Mouse (Mus musculus): Measurements from ENCODE around the gene Olfr1066. TPM values are rescaled to one million over a fixed set of nuclear protein-coding genes. Genes with fewer than 3 reads are reported as not detected.

The Olfr1066 gene
- polyA plus RNA-seq, 1 experiment from 2014 or later: not detected

DNA sequence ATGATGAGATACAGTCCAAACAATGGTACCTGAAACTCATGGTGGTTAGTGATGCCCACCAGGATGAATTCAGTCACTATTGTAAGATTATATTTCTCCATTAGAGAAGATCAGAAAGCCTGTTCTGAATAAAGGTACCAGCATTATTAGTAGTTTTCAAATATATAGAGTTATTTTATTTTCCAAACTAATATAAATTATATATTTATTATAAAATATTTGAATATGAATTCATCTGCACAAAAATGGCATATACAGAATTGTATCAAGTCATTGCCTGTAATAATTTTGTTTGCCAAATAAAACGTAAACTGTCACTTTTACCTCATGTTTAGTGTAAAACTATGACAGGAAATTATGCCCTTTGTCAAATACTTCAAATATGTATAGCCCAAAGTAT is 42.1 kb downstream of the Olfr1066 start, which contains the start of gene Olfr1061:
Olfr1061 (minus strand) TSS at position 101 of the 400 bp plus-strand sequence.
- Histone ChIP-seq H3K4me2 (replicated peaks; ENCODE audit: low read depth) (no peak within 1 kb of the TSS), H3K27me3 (replicated peaks; ENCODE audit: control insufficient read depth, insufficient read depth, low read length) (no peaks in the 10 kb centered on the region), H3K36me3 (ENCODE audit: control insufficient read depth, insufficient read depth) (no peaks in the 10 kb centered on the region), H3K9ac (ENCODE audit: low read depth, low read length) (no peak within 1 kb of the TSS), H3K27ac (ENCODE audit: low read depth, low read length) (no peak within 1 kb of the TSS), H3K4me1 (replicated peaks; ENCODE audit: control insufficient read depth, insufficient read depth, low read length) (no peaks in the 10 kb centered on the region), H3K9me3 (ENCODE audit: control insufficient read depth) (no peaks in the 10 kb centered on the region), H3K4me3 (ENCODE audit: low read depth, low read length) (no peak within 1 kb of the TSS)
- ATAC-seq: no peak
- TF ChIP-seq CTCF (IDR thresholded peaks at IDR 0.05; ENCODE audit: low read depth): no peak
- WGBS: 79% methylated on average over 1 of the region's 1 CpGs

Other genes with a start within 250 kb of the Olfr1066 start
- not detected in 2 replicates for gene Olfr1046, start 237.0 kb downstream of the Olfr1066 start, polyA plus RNA-seq (2015; fragmentation: Nextera tagmentation; extraction: Ambion mirVana)
- not detected in 2 replicates for gene Olfr1047, start 224.9 kb downstream of the Olfr1066 start, polyA plus RNA-seq (2015; fragmentation: Nextera tagmentation; extraction: Ambion mirVana)
- gene Olfr1048, start 216.0 kb downstream of the Olfr1066 start, polyA plus RNA-seq (2015; fragmentation: Nextera tagmentation; extraction: Ambion mirVana): not detected in 2 replicates
- gene Olfr1049, start 197.9 kb downstream of the Olfr1066 start, polyA plus RNA-seq (2015; fragmentation: Nextera tagmentation; extraction: Ambion mirVana): not detected in 2 replicates
- gene Olfr1051, start 177.2 kb downstream of the Olfr1066 start, polyA plus RNA-seq (2015; fragmentation: Nextera tagmentation; extraction: Ambion mirVana): not detected in 2 replicates
- gene Olfr1052, start 163.8 kb downstream of the Olfr1066 start, polyA plus RNA-seq (2015; fragmentation: Nextera tagmentation; extraction: Ambion mirVana): not detected in 2 replicates
- gene Olfr1053, start 141.0 kb downstream of the Olfr1066 start, polyA plus RNA-seq (2015; fragmentation: Nextera tagmentation; extraction: Ambion mirVana): not detected in 2 replicates
- not detected in 2 replicates for gene Olfr1054, start 120.8 kb downstream of the Olfr1066 start, polyA plus RNA-seq (2015; fragmentation: Nextera tagmentation; extraction: Ambion mirVana)
- gene Olfr1055, start 106.0 kb downstream of the Olfr1066 start, polyA plus RNA-seq (2015; fragmentation: Nextera tagmentation; extraction: Ambion mirVana): not detected in 2 replicates
- gene Olfr1056, start 93.8 kb downstream of the Olfr1066 start, polyA plus RNA-seq (2015; fragmentation: Nextera tagmentation; extraction: Ambion mirVana): not detected in 2 replicates
- not detected in 2 replicates for gene Olfr1057, start 77.9 kb downstream of the Olfr1066 start, polyA plus RNA-seq (2015; fragmentation: Nextera tagmentation; extraction: Ambion mirVana)
- gene Olfr1058, start 67.7 kb downstream of the Olfr1066 start, polyA plus RNA-seq (2015; fragmentation: Nextera tagmentation; extraction: Ambion mirVana): not detected in 2 replicates
- gene Olfr1061, start 42.2 kb downstream of the Olfr1066 start, polyA plus RNA-seq (2015; fragmentation: Nextera tagmentation; extraction: Ambion mirVana): not detected in 2 replicates
- gene Olfr1062, start 29.5 kb downstream of the Olfr1066 start, polyA plus RNA-seq (2015; fragmentation: Nextera tagmentation; extraction: Ambion mirVana): not detected in 2 replicates
- not detected in 2 replicates for gene Olfr1065, start 5.7 kb downstream of the Olfr1066 start, polyA plus RNA-seq (2015; fragmentation: Nextera tagmentation; extraction: Ambion mirVana)
- gene Olfr228, start 31.1 kb upstream of the Olfr1066 start, polyA plus RNA-seq (2015; fragmentation: Nextera tagmentation; extraction: Ambion mirVana): not detected in 2 replicates
- gene Olfr1076, start 52.2 kb upstream of the Olfr1066 start, polyA plus RNA-seq (2015; fragmentation: Nextera tagmentation; extraction: Ambion mirVana): not detected in 2 replicates
- not detected in 2 replicates for gene Olfr1079, start 86.2 kb upstream of the Olfr1066 start, polyA plus RNA-seq (2015; fragmentation: Nextera tagmentation; extraction: Ambion mirVana)
- not detected in 2 replicates for gene Olfr1080, start 102.0 kb upstream of the Olfr1066 start, polyA plus RNA-seq (2015; fragmentation: Nextera tagmentation; extraction: Ambion mirVana)
- not detected in 2 replicates for gene Olfr1082, start 142.7 kb upstream of the Olfr1066 start, polyA plus RNA-seq (2015; fragmentation: Nextera tagmentation; extraction: Ambion mirVana)
- gene Olfr1084, start 183.5 kb upstream of the Olfr1066 start, polyA plus RNA-seq (2015; fragmentation: Nextera tagmentation; extraction: Ambion mirVana): not detected in 2 replicates
- gene Olfr1085, start 205.8 kb upstream of the Olfr1066 start, polyA plus RNA-seq (2015; fragmentation: Nextera tagmentation; extraction: Ambion mirVana): not detected in 2 replicates
- not detected in 2 replicates for gene Olfr1086, start 223.8 kb upstream of the Olfr1066 start, polyA plus RNA-seq (2015; fragmentation: Nextera tagmentation; extraction: Ambion mirVana)
- gene Olfr1087, start 242.1 kb upstream of the Olfr1066 start, polyA plus RNA-seq (2015; fragmentation: Nextera tagmentation; extraction: Ambion mirVana): not detected in 2 replicates